Mouse (Mus musculus): ENCODE results near the gene Epn2. TPM values are rescaled to one million over a fixed set of nuclear protein-coding genes. Genes with fewer than 3 reads are reported as not detected.
A peak's percentile ranks its signal among the peaks of the same experiment; 100 is the strongest.

Gene Epn2
- polyA plus RNA-seq, 1 experiment from 2014 or later = 17.8 TPM

GRCm38 (mm10) chr11:61601465-61601864, 22.0 kb upstream of the Epn2 start:
- H3K9ac ChIP-seq (ENCODE audit: low read length) = no peak overlapping the region
- H3K27ac ChIP-seq (replicated peaks) = 0 out of 2 replicates have a peak overlapping the region, but pooled peaks have one; percentile 4
- H3K9me3 ChIP-seq (ENCODE audit: control insufficient read depth, low read length) = no peaks in the 10 kb centered on the region
- no peak overlapping the region for H3K4me2 ChIP-seq (replicated peaks; ENCODE audit: low read depth)
- H3K4me3 ChIP-seq (ENCODE audit: low read depth, low read length) = no peak overlapping the region
- no peaks in the 10 kb centered on the region for H3K27me3 ChIP-seq (ENCODE audit: control insufficient read depth, insufficient read depth, low read length)
- 45% methylated on average over 3 of the region's 3 CpGs for WGBS
- ATAC-seq (ENCODE audit: low FRiP score, low TSS enrichment) (0 out of 2 replicates have a peak, but pooled peaks have one; percentile 26), DNase-seq (ENCODE audit: low spot score) (no peak)
- no peaks in the 10 kb centered on the region for H3K4me1 ChIP-seq (replicated peaks; ENCODE audit: control insufficient read depth, insufficient read depth)
- no peak for TF ChIP-seq CTCF (IDR thresholded peaks at IDR 0.05; ENCODE audit: low read depth)
- TF ChIP-seq EP300 (optimal IDR thresholded peaks at IDR 0.05) = no peak
- no peaks in the 10 kb centered on the region for H3K36me3 ChIP-seq (ENCODE audit: control insufficient read depth, insufficient read depth, low read length)

- DNase-seq (ENCODE audit: low spot score) (no peak), ATAC-seq (ENCODE audit: low FRiP score, low TSS enrichment) (no peak)
- Histone ChIP-seq H3K4me2 (replicated peaks; ENCODE audit: low read depth) (no peak overlapping the region), H3K9me3 (ENCODE audit: control insufficient read depth, low read length) (no peaks in the 10 kb centered on the region), H3K4me1 (replicated peaks; ENCODE audit: control insufficient read depth, insufficient read depth) (no peaks in the 10 kb centered on the region), H3K36me3 (ENCODE audit: control insufficient read depth, insufficient read depth, low read length) (no peaks in the 10 kb centered on the region), H3K9ac (ENCODE audit: low read length) (no peak overlapping the region), H3K4me3 (ENCODE audit: low read depth, low read length) (no peak overlapping the region), H3K27me3 (ENCODE audit: control insufficient read depth, insufficient read depth, low read length) (no peaks in the 10 kb centered on the region), H3K27ac (replicated peaks) (no peak overlapping the region)
- 59% methylated on average over 6 of the region's 6 CpGs for WGBS
- no peak for TF ChIP-seq CTCF (IDR thresholded peaks at IDR 0.05; ENCODE audit: low read depth)
- TF ChIP-seq EP300 (optimal IDR thresholded peaks at IDR 0.05) = no peak
Measured at GRCm38 (mm10) chr11:61598367-61598766, 18.9 kb upstream of the Epn2 start.

GRCm38 (mm10) chr11:61597471-61597870, 18.0 kb upstream of the Epn2 start:
- TF ChIP-seq EP300 (optimal IDR thresholded peaks at IDR 0.05) = no peak
- no peak for TF ChIP-seq CTCF (IDR thresholded peaks at IDR 0.05; ENCODE audit: low read depth)
- Histone ChIP-seq H3K9me3 (ENCODE audit: control insufficient read depth, low read length) (no peaks in the 10 kb centered on the region), H3K36me3 (ENCODE audit: control insufficient read depth, insufficient read depth, low read length) (no peaks in the 10 kb centered on the region), H3K27me3 (ENCODE audit: control insufficient read depth, insufficient read depth, low read length) (no peaks in the 10 kb centered on the region), H3K27ac (replicated peaks) (no peak overlapping the region), H3K4me3 (ENCODE audit: low read depth, low read length) (no peak overlapping the region), H3K4me2 (replicated peaks; ENCODE audit: low read depth) (no peak overlapping the region), H3K9ac (ENCODE audit: low read length) (no peak overlapping the region), H3K4me1 (replicated peaks; ENCODE audit: control insufficient read depth, insufficient read depth) (no peaks in the 10 kb centered on the region)
- ATAC-seq (ENCODE audit: low FRiP score, low TSS enrichment) = 0 out of 2 replicates have a peak, but pooled peaks have one; percentile 35
- DNase-seq (ENCODE audit: low spot score) = no peak
- 74% methylated on average over 2 of the region's 2 CpGs for WGBS

GRCm38 (mm10) chr11:61593069-61593468, 13.6 kb upstream of the Epn2 start:
- Histone ChIP-seq H3K4me2 (replicated peaks; ENCODE audit: low read depth) (no peak overlapping the region), H3K9ac (ENCODE audit: low read length) (no peak overlapping the region), H3K4me3 (ENCODE audit: low read depth, low read length) (no peak overlapping the region), H3K27me3 (ENCODE audit: control insufficient read depth, insufficient read depth, low read length) (no peaks in the 10 kb centered on the region), H3K27ac (replicated peaks) (no peak overlapping the region), H3K4me1 (replicated peaks; ENCODE audit: control insufficient read depth, insufficient read depth) (no peaks in the 10 kb centered on the region), H3K9me3 (ENCODE audit: control insufficient read depth, low read length) (no peaks in the 10 kb centered on the region), H3K36me3 (ENCODE audit: control insufficient read depth, insufficient read depth, low read length) (no peaks in the 10 kb centered on the region)
- DNase-seq (ENCODE audit: low spot score) (no peak), ATAC-seq (ENCODE audit: low FRiP score, low TSS enrichment) (no peak)
- TF ChIP-seq CTCF (IDR thresholded peaks at IDR 0.05; ENCODE audit: low read depth) (no peak), EP300 (optimal IDR thresholded peaks at IDR 0.05) (no peak)

- H3K36me3 ChIP-seq (ENCODE audit: control insufficient read depth, insufficient read depth, low read length) = no peaks in the 10 kb centered on the region
- no peak overlapping the region for H3K4me2 ChIP-seq (replicated peaks; ENCODE audit: low read depth)
- H3K27me3 ChIP-seq (ENCODE audit: control insufficient read depth, insufficient read depth, low read length) = no peaks in the 10 kb centered on the region
- TF ChIP-seq CTCF (IDR thresholded peaks at IDR 0.05; ENCODE audit: low read depth) = no peak
- TF ChIP-seq EP300 (optimal IDR thresholded peaks at IDR 0.05) = no peak
- H3K9me3 ChIP-seq (ENCODE audit: control insufficient read depth, low read length) = no peaks in the 10 kb centered on the region
- H3K27ac ChIP-seq (replicated peaks) = no peak overlapping the region
- H3K9ac ChIP-seq (ENCODE audit: low read length) = no peak overlapping the region
- H3K4me1 ChIP-seq (replicated peaks; ENCODE audit: control insufficient read depth, insufficient read depth) = no peaks in the 10 kb centered on the region
- WGBS = 89% methylated on average over 3 of the region's 3 CpGs
- H3K4me3 ChIP-seq (ENCODE audit: low read depth, low read length) = no peak overlapping the region
- DNase-seq (ENCODE audit: low spot score) (no peak), ATAC-seq (ENCODE audit: low FRiP score, low TSS enrichment) (no peak)
Measured at GRCm38 (mm10) chr11:61592061-61592460, 12.6 kb upstream of the Epn2 start.

- 42% methylated on average over 7 of the region's 7 CpGs for WGBS
- Histone ChIP-seq H3K27me3 (ENCODE audit: control insufficient read depth, insufficient read depth, low read length) (no peaks in the 10 kb centered on the region), H3K9ac (ENCODE audit: low read length) (no peak overlapping the region), H3K4me2 (replicated peaks; ENCODE audit: low read depth) (no peak overlapping the region), H3K9me3 (ENCODE audit: control insufficient read depth, low read length) (no peaks in the 10 kb centered on the region), H3K27ac (replicated peaks) (peak overlapping the region; percentile 61), H3K4me3 (ENCODE audit: low read depth, low read length) (no peak overlapping the region), H3K4me1 (replicated peaks; ENCODE audit: control insufficient read depth, insufficient read depth) (no peaks in the 10 kb centered on the region), H3K36me3 (ENCODE audit: control insufficient read depth, insufficient read depth, low read length) (no peaks in the 10 kb centered on the region)
- ATAC-seq (ENCODE audit: low FRiP score, low TSS enrichment) (peak; percentile 71; the same call in 1 of the 2 replicates), DNase-seq (ENCODE audit: low spot score) (no peak)
- no peak for TF ChIP-seq EP300 (optimal IDR thresholded peaks at IDR 0.05)
- no peak for TF ChIP-seq CTCF (IDR thresholded peaks at IDR 0.05; ENCODE audit: low read depth)
Measured at GRCm38 (mm10) chr11:61590516-61591213, 11.2 kb upstream of the Epn2 start.

All from stomach, postnatal 0 days (tissue).